Mouse (Mus musculus): Measurements from ENCODE around the gene Mrtfb. TPM values are rescaled to one million over a fixed set of nuclear protein-coding genes. Genes with fewer than 3 reads are reported as not detected.

The Mrtfb gene
- polyA plus RNA-seq, 1 experiment from 2014 or later: 15.4 TPM

DNA sequence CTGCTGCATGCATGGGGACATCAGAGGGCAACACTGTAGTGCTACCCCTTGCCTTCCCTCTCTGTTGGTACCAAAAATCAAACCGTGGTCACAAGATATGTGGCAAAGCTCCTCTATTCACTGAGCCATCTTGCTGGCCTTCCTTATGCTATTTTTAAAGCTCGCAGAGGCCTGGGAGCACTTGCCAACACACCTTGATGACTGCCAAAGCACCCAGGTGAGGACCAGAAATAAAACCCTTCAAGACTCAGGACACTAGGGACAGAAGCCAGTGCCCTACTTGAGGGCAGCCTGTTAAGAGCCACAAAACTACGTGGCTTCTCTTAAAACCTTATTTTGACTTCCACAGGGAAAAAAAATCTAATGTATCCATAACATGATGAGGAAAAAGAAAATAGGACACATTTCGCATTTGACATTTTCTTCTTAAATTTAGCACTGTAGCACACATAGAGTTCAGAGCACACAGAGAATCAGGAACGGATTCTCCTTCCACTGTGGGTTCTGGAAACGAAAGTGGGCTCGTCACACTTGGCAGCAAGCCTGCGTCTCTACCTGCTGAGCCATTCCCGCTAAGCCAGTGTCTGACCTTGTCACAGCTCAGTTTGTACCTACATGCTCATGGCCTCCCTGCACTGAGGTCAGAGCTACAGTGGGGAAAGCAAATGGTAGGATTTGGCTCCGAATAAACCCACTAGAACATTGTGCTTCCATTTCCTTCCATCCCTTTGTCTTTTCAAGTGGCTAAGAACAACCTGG lies 170.7 kb downstream of the Mrtfb start:
- H3K4me2 ChIP-seq (replicated peaks): no peak overlapping the region
- no peaks in the 10 kb centered on the region for H3K36me3 ChIP-seq (replicated peaks; ENCODE audit: control insufficient read depth, insufficient read depth)
- no peaks in the 10 kb centered on the region for H3K9me3 ChIP-seq (ENCODE audit: control insufficient read depth, low read length)
- no peak overlapping the region for H3K9ac ChIP-seq
- H3K27me3 ChIP-seq (ENCODE audit: control insufficient read depth, insufficient read depth, low read length): no peaks in the 10 kb centered on the region
- 91% methylated on average over 10 of the region's 10 CpGs for WGBS
- DNase-seq (ENCODE audit: low spot score): no peak
- no peak overlapping the region for H3K27ac ChIP-seq
- H3K4me1 ChIP-seq (replicated peaks; ENCODE audit: control insufficient read depth, insufficient read depth, low read length): no peaks in the 10 kb centered on the region
- no peak for ATAC-seq (ENCODE audit: low FRiP score)
- no peak overlapping the region for H3K4me3 ChIP-seq (replicated peaks; ENCODE audit: low read length)

DNA sequence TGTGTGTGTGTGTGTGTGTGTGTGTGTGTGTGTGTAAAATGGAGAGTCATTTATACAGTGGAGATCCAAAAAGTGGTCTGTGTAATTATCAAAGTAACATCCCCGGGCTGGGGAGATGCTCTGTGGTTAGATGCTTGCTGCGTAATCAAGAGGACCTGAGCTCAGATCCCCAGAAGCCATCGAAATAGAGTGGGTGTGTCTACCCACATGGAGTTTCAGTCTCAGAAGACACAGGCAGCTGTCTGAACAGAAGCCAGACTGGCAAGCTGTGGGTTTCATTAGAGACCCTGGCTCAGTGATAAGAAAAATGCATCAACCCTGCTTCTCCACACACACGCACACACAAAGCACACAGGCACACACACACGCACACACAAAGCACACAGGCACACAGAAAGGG lies 171.8 kb downstream of the Mrtfb start:
- Histone ChIP-seq H3K27ac (no peak overlapping the region), H3K9me3 (ENCODE audit: control insufficient read depth, low read length) (no peaks in the 10 kb centered on the region), H3K9ac (no peak overlapping the region), H3K4me3 (replicated peaks; ENCODE audit: low read length) (no peak overlapping the region), H3K4me1 (replicated peaks; ENCODE audit: control insufficient read depth, insufficient read depth, low read length) (no peaks in the 10 kb centered on the region), H3K27me3 (ENCODE audit: control insufficient read depth, insufficient read depth, low read length) (no peaks in the 10 kb centered on the region), H3K36me3 (replicated peaks; ENCODE audit: control insufficient read depth, insufficient read depth) (no peaks in the 10 kb centered on the region), H3K4me2 (replicated peaks) (no peak overlapping the region)
- no peak for DNase-seq (ENCODE audit: low spot score)
- WGBS: 74% methylated on average over 5 of the region's 5 CpGs
- no peak for ATAC-seq (ENCODE audit: low FRiP score)

DNA sequence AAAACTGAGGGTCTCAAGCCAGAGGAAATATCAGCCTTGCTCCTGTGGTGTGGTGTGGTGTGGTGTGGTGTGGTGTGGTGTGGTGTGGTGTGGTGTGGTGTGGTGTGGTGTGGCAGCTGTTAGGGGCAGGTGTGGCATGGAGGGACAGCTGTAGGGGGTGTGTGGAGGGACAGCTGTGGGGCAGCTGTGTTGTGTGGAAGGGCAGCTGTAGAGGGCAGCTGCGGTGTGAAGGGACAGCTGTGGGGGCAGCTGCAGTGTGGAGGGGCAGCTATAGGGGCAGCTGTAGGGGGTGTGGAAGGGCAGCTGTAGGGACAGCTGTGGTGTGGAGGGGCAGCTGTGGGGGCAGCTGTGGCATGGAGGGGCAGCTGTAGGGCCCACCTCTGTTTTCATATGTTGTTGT lies 172.5 kb downstream of the Mrtfb start:
- WGBS: 100% methylated on average over 1 of the region's 1 CpGs
- Histone ChIP-seq H3K4me1 (replicated peaks; ENCODE audit: control insufficient read depth, insufficient read depth, low read length) (no peaks in the 10 kb centered on the region), H3K4me3 (replicated peaks; ENCODE audit: low read length) (no peak overlapping the region), H3K27me3 (ENCODE audit: control insufficient read depth, insufficient read depth, low read length) (no peaks in the 10 kb centered on the region), H3K27ac (no peak overlapping the region), H3K9ac (no peak overlapping the region), H3K9me3 (ENCODE audit: control insufficient read depth, low read length) (no peaks in the 10 kb centered on the region), H3K36me3 (replicated peaks; ENCODE audit: control insufficient read depth, insufficient read depth) (no peaks in the 10 kb centered on the region), H3K4me2 (replicated peaks) (no peak overlapping the region)
- no peak for ATAC-seq (ENCODE audit: low FRiP score)
- no peak for DNase-seq (ENCODE audit: low spot score)

DNA sequence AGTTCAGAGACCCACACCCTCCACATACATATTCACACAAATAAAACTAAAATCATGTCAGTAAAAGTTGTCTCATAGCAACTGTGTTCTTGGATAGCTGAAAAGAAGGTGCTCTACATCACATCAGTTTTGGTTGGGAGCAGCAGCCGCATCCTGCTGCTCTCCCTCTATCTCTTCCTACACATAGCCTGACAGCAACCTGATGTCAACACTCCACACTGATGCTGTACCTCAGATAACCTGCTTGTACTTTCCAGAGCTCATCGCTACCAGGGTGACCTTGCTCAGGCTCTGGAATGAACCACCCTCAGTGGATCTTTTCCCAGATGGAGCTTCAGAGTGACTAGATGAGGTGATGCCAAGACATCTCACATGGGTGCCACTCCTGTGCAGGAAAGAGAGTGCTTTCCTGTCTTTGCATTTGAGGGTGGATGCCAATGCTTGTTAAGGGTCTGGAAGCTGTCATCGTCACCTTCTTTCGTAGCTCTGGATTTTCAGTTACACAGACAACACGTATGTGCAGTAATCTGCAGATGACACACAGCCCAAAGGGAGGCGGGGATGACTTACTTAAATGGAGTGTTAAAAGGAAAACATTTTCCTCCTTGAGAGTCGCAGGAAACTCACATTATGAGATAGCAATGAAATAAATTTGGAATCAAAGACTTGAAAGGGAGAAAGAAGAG lies 173.8 kb downstream of the Mrtfb start:
- H3K9ac ChIP-seq: no peak overlapping the region
- ATAC-seq (ENCODE audit: low FRiP score) (no peak), DNase-seq (ENCODE audit: low spot score) (no peak)
- H3K27ac ChIP-seq: no peak overlapping the region
- H3K36me3 ChIP-seq (replicated peaks; ENCODE audit: control insufficient read depth, insufficient read depth): no peaks in the 10 kb centered on the region
- H3K4me2 ChIP-seq (replicated peaks): no peak overlapping the region
- H3K9me3 ChIP-seq (ENCODE audit: control insufficient read depth, low read length): no peaks in the 10 kb centered on the region
- H3K27me3 ChIP-seq (ENCODE audit: control insufficient read depth, insufficient read depth, low read length): no peaks in the 10 kb centered on the region
- WGBS: 88% methylated on average over 7 of the region's 7 CpGs
- no peaks in the 10 kb centered on the region for H3K4me1 ChIP-seq (replicated peaks; ENCODE audit: control insufficient read depth, insufficient read depth, low read length)
- H3K4me3 ChIP-seq (replicated peaks; ENCODE audit: low read length): no peak overlapping the region

DNA sequence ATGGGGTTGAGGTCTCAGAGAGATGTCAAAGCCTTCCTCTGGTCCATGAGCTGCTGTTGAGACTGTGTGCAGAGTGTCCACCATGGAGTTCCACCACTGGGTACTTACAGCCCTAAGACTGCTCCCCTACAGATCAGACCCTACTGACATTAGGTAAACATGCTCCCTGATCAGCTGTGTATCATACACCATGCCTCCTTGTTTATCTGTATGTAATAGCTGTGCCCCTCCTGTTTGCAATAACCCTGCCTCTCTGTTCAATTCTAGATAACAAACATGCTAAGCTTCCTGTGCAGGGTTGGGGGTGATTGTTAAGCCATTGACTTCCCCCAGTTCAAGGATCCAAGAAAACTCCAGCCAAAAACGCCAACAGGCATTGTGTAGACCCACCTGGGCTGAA lies 174.7 kb downstream of the Mrtfb start:
- no peaks in the 10 kb centered on the region for H3K9me3 ChIP-seq (ENCODE audit: control insufficient read depth, low read length)
- H3K36me3 ChIP-seq (replicated peaks; ENCODE audit: control insufficient read depth, insufficient read depth): no peaks in the 10 kb centered on the region
- H3K4me2 ChIP-seq (replicated peaks): no peak overlapping the region
- 79% methylated on average over 1 of the region's 1 CpGs for WGBS
- H3K4me1 ChIP-seq (replicated peaks; ENCODE audit: control insufficient read depth, insufficient read depth, low read length): no peaks in the 10 kb centered on the region
- H3K27me3 ChIP-seq (ENCODE audit: control insufficient read depth, insufficient read depth, low read length): no peaks in the 10 kb centered on the region
- no peak overlapping the region for H3K9ac ChIP-seq
- no peak overlapping the region for H3K4me3 ChIP-seq (replicated peaks; ENCODE audit: low read length)
- ATAC-seq (ENCODE audit: low FRiP score): no peak
- no peak overlapping the region for H3K27ac ChIP-seq
- no peak for DNase-seq (ENCODE audit: low spot score)

DNA sequence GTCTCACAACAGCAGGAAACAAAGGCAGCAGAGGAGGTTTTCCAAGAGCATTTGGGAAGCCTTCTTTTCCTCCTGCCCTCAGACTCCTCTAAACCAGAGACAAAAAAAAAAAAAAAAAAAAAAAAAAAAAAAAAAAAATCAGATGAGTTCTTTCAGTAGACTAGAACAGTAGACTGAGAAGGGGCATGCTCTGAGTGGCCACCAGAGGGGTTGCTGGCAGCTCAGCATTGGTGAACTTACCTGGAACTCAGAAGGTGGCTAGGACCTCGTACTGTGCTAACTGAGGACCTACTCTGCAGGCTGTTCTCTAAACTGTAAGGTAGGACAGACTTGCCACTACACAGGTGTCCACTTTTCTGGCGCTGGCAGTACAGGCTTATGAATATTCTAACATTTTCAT lies 179.3 kb downstream of the Mrtfb start:
- ATAC-seq (ENCODE audit: low FRiP score) (no peak), DNase-seq (ENCODE audit: low spot score) (no peak)
- Histone ChIP-seq H3K27ac (no peak overlapping the region), H3K36me3 (replicated peaks; ENCODE audit: control insufficient read depth, insufficient read depth) (no peaks in the 10 kb centered on the region), H3K9me3 (ENCODE audit: control insufficient read depth, low read length) (no peaks in the 10 kb centered on the region), H3K4me2 (replicated peaks) (no peak overlapping the region), H3K9ac (no peak overlapping the region), H3K27me3 (ENCODE audit: control insufficient read depth, insufficient read depth, low read length) (no peaks in the 10 kb centered on the region), H3K4me1 (replicated peaks; ENCODE audit: control insufficient read depth, insufficient read depth, low read length) (peaks cover 5% of the 10 kb centered on the region; the same call in 1 of the 2 replicates), H3K4me3 (replicated peaks; ENCODE audit: low read length) (no peak overlapping the region)
- 84% methylated on average over 2 of the region's 2 CpGs for whole genome bisulfite sequencing

DNA sequence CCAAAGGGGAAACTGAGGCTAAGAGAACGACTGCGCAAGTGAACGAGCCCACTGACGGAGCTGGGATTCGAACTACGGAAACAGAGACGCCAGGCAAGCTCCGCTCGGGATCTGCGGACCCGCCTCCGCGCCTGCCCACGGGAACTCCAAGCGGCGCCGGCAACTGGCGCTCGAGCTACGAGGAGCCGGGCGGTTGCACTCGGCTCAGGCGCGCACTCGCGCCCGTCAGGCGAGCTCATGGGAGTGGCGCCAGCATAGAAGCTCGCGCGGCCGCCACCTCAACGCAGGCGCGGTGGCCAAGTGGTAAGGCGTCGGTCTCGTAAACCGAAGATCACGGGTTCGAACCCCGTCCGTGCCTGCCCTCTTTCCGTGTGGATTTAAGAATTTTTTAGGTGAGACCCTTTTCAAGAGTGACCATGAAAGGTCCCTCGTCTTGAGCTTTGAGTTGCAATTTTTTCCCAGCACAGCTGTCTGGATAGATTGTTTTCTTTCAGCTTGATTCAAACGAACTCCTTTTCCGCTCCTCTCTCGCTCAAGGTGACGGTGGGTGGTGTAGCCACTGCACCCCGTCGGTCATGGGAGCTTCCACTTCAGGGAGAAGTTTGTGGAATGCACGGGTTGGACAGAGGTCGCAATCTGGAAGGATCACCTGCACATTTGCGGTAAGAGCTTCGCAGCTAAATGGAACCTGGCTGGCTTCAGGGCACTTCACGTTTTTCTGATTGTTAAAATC lies 180.9 kb downstream of the Mrtfb start:
- H3K4me2 ChIP-seq (replicated peaks): peak overlapping the region; percentile 68
- H3K9me3 ChIP-seq (ENCODE audit: control insufficient read depth, low read length): no peaks in the 10 kb centered on the region
- H3K27me3 ChIP-seq (ENCODE audit: control insufficient read depth, insufficient read depth, low read length): no peaks in the 10 kb centered on the region
- H3K4me3 ChIP-seq (replicated peaks; ENCODE audit: low read length): peak overlapping the region; percentile 54
- H3K4me1 ChIP-seq (replicated peaks; ENCODE audit: control insufficient read depth, insufficient read depth, low read length): peaks cover 5% of the 10 kb centered on the region; the same call in 1 of the 2 replicates
- H3K36me3 ChIP-seq (replicated peaks; ENCODE audit: control insufficient read depth, insufficient read depth): no peaks in the 10 kb centered on the region
- peak overlapping the region; percentile 56 for H3K9ac ChIP-seq
- DNase-seq (ENCODE audit: low spot score): peak; percentile 100
- WGBS: 1% methylated on average over 58 of the region's 58 CpGs
- H3K27ac ChIP-seq: peak overlapping the region; percentile 40; the same call in 1 of the 2 replicates
- ATAC-seq (ENCODE audit: low FRiP score): peak; percentile 96

DNA sequence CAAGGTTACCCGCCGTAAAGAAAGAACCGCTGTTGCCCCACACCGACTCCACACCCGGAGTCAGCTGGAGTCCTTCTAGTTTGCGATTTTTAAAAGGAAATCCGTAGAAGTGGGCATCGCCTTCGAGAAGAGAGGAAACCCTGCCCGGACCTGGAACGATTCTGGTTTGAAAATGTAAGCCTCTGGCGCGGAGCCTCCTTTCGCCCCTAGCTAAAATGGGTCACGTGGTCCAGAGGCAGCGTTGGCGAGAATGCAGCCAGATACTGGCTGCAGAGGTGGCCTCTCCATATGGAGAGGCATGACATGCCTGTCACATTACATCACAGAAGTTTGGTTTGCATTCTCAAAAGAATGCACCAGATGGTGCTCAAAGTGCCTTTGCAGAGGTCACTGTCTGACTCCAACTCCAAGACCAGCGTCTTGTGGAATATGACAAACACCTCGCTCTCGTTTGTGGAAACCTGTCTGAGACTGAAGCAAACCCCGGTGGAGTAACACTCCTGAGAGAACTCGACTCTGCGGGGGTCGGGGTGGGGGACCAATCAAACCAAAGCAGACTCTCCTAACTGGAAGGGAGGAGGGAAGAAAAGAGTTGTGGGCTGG lies 181.6 kb downstream of the Mrtfb start:
- Histone ChIP-seq H3K27me3 (ENCODE audit: control insufficient read depth, insufficient read depth, low read length) (no peaks in the 10 kb centered on the region), H3K9me3 (ENCODE audit: control insufficient read depth, low read length) (no peaks in the 10 kb centered on the region), H3K4me1 (replicated peaks; ENCODE audit: control insufficient read depth, insufficient read depth, low read length) (peaks cover 5% of the 10 kb centered on the region; the same call in 1 of the 2 replicates), H3K36me3 (replicated peaks; ENCODE audit: control insufficient read depth, insufficient read depth) (no peaks in the 10 kb centered on the region), H3K4me3 (replicated peaks; ENCODE audit: low read length) (peak overlapping the region; percentile 54), H3K9ac (peak overlapping the region; percentile 56), H3K27ac (peak overlapping the region; percentile 40), H3K4me2 (replicated peaks) (peak overlapping the region; percentile 68)
- ATAC-seq (ENCODE audit: low FRiP score) (peak; percentile 31; the same call in 1 of the 2 replicates), DNase-seq (ENCODE audit: low spot score) (peak; percentile 52)
- WGBS: under 1% methylated on average over 24 of the region's 24 CpGs

DNA sequence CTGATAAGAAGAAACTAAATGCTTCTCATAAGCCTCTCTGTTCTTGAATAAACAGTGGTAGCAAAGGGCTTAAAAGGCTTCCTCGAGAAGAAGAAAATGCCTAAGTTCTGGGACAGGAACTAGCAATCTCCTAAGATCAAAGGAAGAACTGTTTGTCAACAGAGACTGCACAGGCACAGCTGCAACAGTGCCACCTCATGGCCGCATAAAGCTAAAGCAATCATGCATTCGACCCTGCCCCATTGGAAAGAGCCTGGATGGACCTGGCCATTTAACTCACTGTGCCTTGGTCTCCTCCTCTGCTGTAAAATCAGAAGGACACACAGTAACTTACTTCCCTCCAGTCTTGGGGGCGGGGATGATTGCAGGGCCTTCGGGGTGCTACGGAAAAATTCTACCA lies 184.2 kb downstream of the Mrtfb start:
- H3K27me3 ChIP-seq (ENCODE audit: control insufficient read depth, insufficient read depth, low read length): no peaks in the 10 kb centered on the region
- H3K27ac ChIP-seq: no peak overlapping the region
- no peak overlapping the region for H3K9ac ChIP-seq
- H3K4me1 ChIP-seq (replicated peaks; ENCODE audit: control insufficient read depth, insufficient read depth, low read length): peaks cover 5% of the 10 kb centered on the region; the same call in 1 of the 2 replicates
- no peaks in the 10 kb centered on the region for H3K36me3 ChIP-seq (replicated peaks; ENCODE audit: control insufficient read depth, insufficient read depth)
- peak; percentile 38 for DNase-seq (ENCODE audit: low spot score)
- no peak overlapping the region for H3K4me3 ChIP-seq (replicated peaks; ENCODE audit: low read length)
- no peaks in the 10 kb centered on the region for H3K9me3 ChIP-seq (ENCODE audit: control insufficient read depth, low read length)
- no peak for ATAC-seq (ENCODE audit: low FRiP score)
- WGBS: 44% methylated on average over 6 of the region's 6 CpGs
- no peak overlapping the region for H3K4me2 ChIP-seq (replicated peaks)
